ENCODE assay signal across 10 mouse cellular contexts in genomic region chr16:17761074-17761473, GRCm38 (mm10). TPM values are rescaled to one million over a fixed set of nuclear protein-coding genes. Genes with fewer than 3 reads are reported as not detected.
DNase-seq lines count a peak whose midpoint lies in the region; ATAC-seq and TF ChIP-seq lines count a peak whose summit lies in the region.
"Had no signal": no experiment of that assay in that cellular context is flagged by ENCODE, and none has a peak within 500 bp of the region (broad histone marks: within the 10 kb centered on the region; RNA-seq: fewer than 3 reads in every experiment).

No protein-coding gene starts in this region.

- 27% methylated on average over 1 of the region's 1 CpGs for WGBS in heart, embryonic 15.5 days
- 56% methylated on average over 1 of the region's 1 CpGs for WGBS in hindbrain, embryonic 11.5 days
- WGBS in midbrain, embryonic 13.5 days = 72% methylated on average over 1 of the region's 1 CpGs

- peak overlapping the region; percentile 94; the same call in 1 of the 2 replicates for H3K4me2 ChIP-seq in heart, embryonic 15.5 days
- no peak overlapping the region for H3K4me2 ChIP-seq in hindbrain, embryonic 11.5 days (replicated peaks; ENCODE audit: low read depth, low read length)
- H3K4me2 ChIP-seq in midbrain, embryonic 13.5 days (replicated peaks) = peak overlapping the region; percentile 89; the same call in 1 of the 2 replicates

- H3K27ac ChIP-seq in heart, embryonic 15.5 days = no peak overlapping the region
- H3K27ac ChIP-seq in hindbrain, embryonic 11.5 days (ENCODE audit: low read depth, low read length) = no peak overlapping the region
- H3K27ac ChIP-seq in midbrain, embryonic 13.5 days = no peak overlapping the region
- H3K27ac ChIP-seq: gastrocnemius, adult 2 months had no signal

- TF ChIP-seq POLR2A in brain, embryonic 14.5 days (IDR thresholded peaks at IDR 0.05; ENCODE audit: borderline replicate concordance, extremely low read depth, insufficient read depth, insufficient read length, poor library complexity, severe bottlenecking) = no peak

- no peaks in the 10 kb centered on the region for H3K36me3 ChIP-seq in heart, embryonic 15.5 days
- H3K36me3 ChIP-seq in hindbrain, embryonic 11.5 days (ENCODE audit: control insufficient read depth, insufficient read depth, low read length) = no peaks in the 10 kb centered on the region
- H3K36me3 ChIP-seq in midbrain, embryonic 13.5 days = peaks cover 18% of the 10 kb centered on the region

- peaks cover 24% of the 10 kb centered on the region for H3K4me1 ChIP-seq in heart, embryonic 15.5 days (replicated peaks)
- H3K4me1 ChIP-seq in hindbrain, embryonic 11.5 days (replicated peaks; ENCODE audit: control insufficient read depth, insufficient read depth, low read length) = peaks cover 2% of the 10 kb centered on the region; the same call in 1 of the 2 replicates
- peaks cover 41% of the 10 kb centered on the region for H3K4me1 ChIP-seq in midbrain, embryonic 13.5 days (replicated peaks)

- H3K27me3 ChIP-seq in heart, embryonic 15.5 days = no peaks in the 10 kb centered on the region
- no peaks in the 10 kb centered on the region for H3K27me3 ChIP-seq in hindbrain, embryonic 11.5 days (ENCODE audit: control insufficient read depth, insufficient read depth, low read length)
- H3K27me3 ChIP-seq in midbrain, embryonic 13.5 days = peaks cover 6% of the 10 kb centered on the region; the same call in 1 of the 2 replicates
- H3K27me3 ChIP-seq: Patski had no signal

- ATAC-seq in heart, embryonic 15.5 days (replicated peaks; ENCODE audit: insufficient number of reproducible peaks, insufficient read depth, low FRiP score, low read depth) = no peak
- ATAC-seq in hindbrain, embryonic 11.5 days (ENCODE audit: low FRiP score) = no peak
- no peak for ATAC-seq in midbrain, embryonic 13.5 days
- ATAC-seq: Patski had no signal

- no peak overlapping the region for H3K9ac ChIP-seq in heart, embryonic 15.5 days
- H3K9ac ChIP-seq in hindbrain, embryonic 11.5 days (ENCODE audit: low read depth, low read length) = no peak overlapping the region
- H3K9ac ChIP-seq in midbrain, embryonic 13.5 days (replicated peaks) = no peak overlapping the region

- no peak for DNase-seq in heart, postnatal 4 days
- DNase-seq in brain, embryonic 14.5 days (ENCODE audit: low read depth) = peak; percentile 5
- peak; percentile 25 for DNase-seq in hindbrain, embryonic 11.5 days (ENCODE audit: low spot score)
- no peak for DNase-seq in ovary, postnatal 14 days (ENCODE audit: low spot score)
- no peak for DNase-seq in left cerebral cortex, postnatal 4 days
- DNase-seq in gastrocnemius, postnatal 25 days = no peak

- intact Hi-C loops in left cerebral cortex, postnatal 4 days (cut with DNase I) = no loop called here

- H3K9me3 ChIP-seq in heart, embryonic 15.5 days (replicated peaks) = no peaks in the 10 kb centered on the region
- H3K9me3 ChIP-seq in hindbrain, embryonic 11.5 days (ENCODE audit: control insufficient read depth, low read length) = no peaks in the 10 kb centered on the region
- H3K9me3 ChIP-seq in midbrain, embryonic 13.5 days = no peaks in the 10 kb centered on the region

- no peak overlapping the region for H3K4me3 ChIP-seq in heart, embryonic 15.5 days
- H3K4me3 ChIP-seq in hindbrain, embryonic 11.5 days (ENCODE audit: low read depth, low read length) = no peak overlapping the region
- 0 out of 2 replicates have a peak overlapping the region, but pooled peaks have one; percentile 71 for H3K4me3 ChIP-seq in midbrain, embryonic 13.5 days (replicated peaks)

- no peak for TF ChIP-seq CTCF in brain, embryonic 14.5 days (IDR thresholded peaks at IDR 0.05; ENCODE audit: borderline replicate concordance, extremely low read depth, insufficient read depth, insufficient read length)

RNA-seq across cellular contexts. Expression of gene Klhl22, which starts 1.7 kb away (rescaled TPM):
- polyA plus RNA-seq in heart, embryonic 15.5 days (2015; fragmentation: Nextera tagmentation; extraction: Ambion mirVana) = 33.0 and 45.7 TPM in 2 replicates
- 10 to 100 TPM; 24.6 to 25.1 TPM for total RNA-seq in heart, postnatal 4 days (2021)
- polyA plus RNA-seq in brain, embryonic 14.5 days (2012; rRNA removed) = 109 and 116 TPM in 2 replicates
- polyA plus RNA-seq in hindbrain, embryonic 11.5 days (2014; fragmentation: Nextera tagmentation; extraction: Ambion mirVana) = 44.8 and 45.0 TPM in 2 replicates
- 64.9 and 68.9 TPM in 2 replicates for polyA plus RNA-seq in midbrain, embryonic 13.5 days (2015; fragmentation: Nextera tagmentation; extraction: Ambion mirVana)
- total RNA-seq in left cerebral cortex, postnatal 4 days (2021) = 10 to 100 TPM; 86.2 to 95.3 TPM
- 10 to 100 TPM; 15.4 to 18.8 TPM for total RNA-seq in gastrocnemius, postnatal 25 days (2021)

RNA-seq across cellular contexts. Expression of gene Med15, which starts 28.4 kb away (rescaled TPM):
- 25.6 and 37.2 TPM in 2 replicates for polyA plus RNA-seq in heart, embryonic 15.5 days (2015; fragmentation: Nextera tagmentation; extraction: Ambion mirVana)
- total RNA-seq in heart, postnatal 4 days (2021) = 10 to 100 TPM; 40.4 to 44.4 TPM
- 65.0 and 87.3 TPM in 2 replicates for polyA plus RNA-seq in brain, embryonic 14.5 days (2012; rRNA removed)
- polyA plus RNA-seq in hindbrain, embryonic 11.5 days (2014; fragmentation: Nextera tagmentation; extraction: Ambion mirVana) = 34.2 and 42.8 TPM in 2 replicates
- polyA plus RNA-seq in midbrain, embryonic 13.5 days (2015; fragmentation: Nextera tagmentation; extraction: Ambion mirVana) = 44.7 and 47.7 TPM in 2 replicates
- 10 to 100 TPM; 78.9 to 80.8 TPM for total RNA-seq in left cerebral cortex, postnatal 4 days (2021)
- total RNA-seq in gastrocnemius, postnatal 25 days (2021) = 10 to 100 TPM; 18.1 to 18.9 TPM

RNA-seq across cellular contexts. Expression of gene Scarf2, which starts 36.0 kb away (rescaled TPM):
- polyA plus RNA-seq in heart, embryonic 15.5 days (2015; fragmentation: Nextera tagmentation; extraction: Ambion mirVana) = 6.6 and 11.3 TPM in 2 replicates
- 10 to 100 TPM; 16.6 to 17.7 TPM for total RNA-seq in heart, postnatal 4 days (2021)
- polyA plus RNA-seq in brain, embryonic 14.5 days (2012; rRNA removed) = 11.8 and 15.5 TPM in 2 replicates
- polyA plus RNA-seq in hindbrain, embryonic 11.5 days (2014; fragmentation: Nextera tagmentation; extraction: Ambion mirVana) = 6.4 and 7.2 TPM in 2 replicates
- 0.85 and 1.6 TPM in 2 replicates for polyA plus RNA-seq in midbrain, embryonic 13.5 days (2015; fragmentation: Nextera tagmentation; extraction: Ambion mirVana)
- total RNA-seq in left cerebral cortex, postnatal 4 days (2021) = 1 to 10 TPM; 5.6 to 6.3 TPM
- total RNA-seq in gastrocnemius, postnatal 25 days (2021) = 1 to 10 TPM; 4.7 to 5.4 TPM

Comparison
In these comparisons a context has a peak if more than half of its experiments do, and no peak if none do; other contexts are left out.
1. DNase-seq: peak in brain, embryonic 14.5 days (single experiment) and hindbrain, embryonic 11.5 days (single experiment); none in heart, postnatal 4 days (single experiment), ovary, postnatal 14 days (single experiment), left cerebral cortex, postnatal 4 days (single experiment) and gastrocnemius, postnatal 25 days (single experiment).